Mouse (Mus musculus) embryonic facial prominence, embryonic 13.5 days (tissue): Measurements from ENCODE around the gene Nrk. TPM values are rescaled to one million over a fixed set of nuclear protein-coding genes. Genes with fewer than 3 reads are reported as not detected.

Experiments
- ATAC-seq: fragments of 200-750 bp; cut with Nextera tagmentation; 2 replicates; pipeline ENCODE4 v1.8.0; 2017; ENCODE audit warnings: low read depth; ENCODE audit not compliant: insufficient number of reproducible peaks, insufficient read depth, low FRiP score, low TSS enrichment
- H3K27ac ChIP-seq: fragments of 300-500 bp; sonication (generic); 2 replicates; pipeline ENCODE4 v1.5.1; 2015; ENCODE audit warnings: moderate library complexity, mild to moderate bottlenecking, inconsistent platforms
- H3K27me3 ChIP-seq: fragments of 300-500 bp; sonication (generic); 2 replicates; pipeline ENCODE4 v1.6.1; 2015; ENCODE audit warnings: mild to moderate bottlenecking, inconsistent platforms
- H3K36me3 ChIP-seq: fragments of 300-500 bp; sonication (generic); 2 replicates; pipeline ENCODE4 v1.6.1; 2015; ENCODE audit warnings: mild to moderate bottlenecking, inconsistent platforms
- H3K4me1 ChIP-seq: fragments of 300-500 bp; sonication (generic); 2 replicates; pipeline ENCODE4 v1.6.1; 2015; ENCODE audit warnings: inconsistent platforms
- H3K4me2 ChIP-seq: fragments of 300-500 bp; sonication (generic); 2 replicates; pipeline ENCODE4 v1.6.1; 2015; ENCODE audit warnings: moderate library complexity, mild to moderate bottlenecking, inconsistent platforms
- H3K4me3 ChIP-seq: fragments of 300-500 bp; sonication (generic); 2 replicates; pipeline ENCODE4 v1.5.1; 2015; ENCODE audit warnings: mild to moderate bottlenecking, inconsistent platforms
- H3K9ac ChIP-seq: fragments of 300-500 bp; sonication (generic); 2 replicates; pipeline ENCODE4 v1.6.1; 2015; ENCODE audit warnings: mild to moderate bottlenecking, inconsistent platforms
- H3K9me3 ChIP-seq: fragments of 300-500 bp; sonication (generic); 2 replicates; pipeline ENCODE4 v1.6.1; 2016; ENCODE audit warnings: inconsistent platforms
- WGBS: fragments of 180-500 bp; shearing (Covaris S2); methylation state at CpG from one replicate; pipeline ENCODE4 v1.1.7; 2015; ENCODE audit warnings: mixed read lengths; 5-methylcytosine and 5-hydroxymethylcytosine counted together
- polyA plus RNA-seq: library from polyadenylated mRNA; unstranded; fragments of >200 nt; fragmentation: Nextera tagmentation; extraction: Ambion mirVana; gene quantifications from 2 replicates; pipeline ENCODE4 v1.2.1, GENCODE M21; 2015

Gene Nrk
- polyA plus RNA-seq, 1 experiment from 2014 or later = 18.5 TPM

- no peak for ATAC-seq
- Histone ChIP-seq H3K9ac (no peak overlapping the region), H3K27ac (no peak overlapping the region), H3K4me2 (no peak overlapping the region), H3K4me1 (no peaks in the 10 kb centered on the region), H3K4me3 (no peak overlapping the region), H3K36me3 (no peaks in the 10 kb centered on the region), H3K27me3 (peaks cover 9% of the 10 kb centered on the region), H3K9me3 (no peaks in the 10 kb centered on the region)
- 49% methylated on average over 6 of the region's 6 CpGs for WGBS
Observed at GRCm38 (mm10) chrX:139027909-139028308, 113.7 kb downstream of the Nrk start.

GRCm38 (mm10) chrX:139037666-139038065 lies 123.4 kb downstream of the Nrk start:
- no peaks in the 10 kb centered on the region for H3K4me1 ChIP-seq
- no peak overlapping the region for H3K27ac ChIP-seq
- no peak overlapping the region for H3K9ac ChIP-seq
- H3K9me3 ChIP-seq = no peaks in the 10 kb centered on the region
- no peak overlapping the region for H3K4me2 ChIP-seq
- H3K36me3 ChIP-seq = no peaks in the 10 kb centered on the region
- WGBS = 76% methylated on average over 1 of the region's 1 CpGs
- no peak for ATAC-seq
- H3K27me3 ChIP-seq = peaks cover 9% of the 10 kb centered on the region; the same call in 1 of the 2 replicates
- H3K4me3 ChIP-seq = no peak overlapping the region

GRCm38 (mm10) chrX:139039314-139039713 lies 125.1 kb downstream of the Nrk start:
- Histone ChIP-seq H3K9ac (no peak overlapping the region), H3K27ac (no peak overlapping the region), H3K9me3 (no peaks in the 10 kb centered on the region), H3K36me3 (no peaks in the 10 kb centered on the region), H3K4me3 (no peak overlapping the region), H3K4me2 (no peak overlapping the region), H3K27me3 (0 out of 2 replicates have a peak, but pooled peaks cover 5% of the 10 kb centered on the region), H3K4me1 (no peaks in the 10 kb centered on the region)
- no peak for ATAC-seq
- WGBS = 72% methylated on average over 2 of the region's 2 CpGs

- whole genome bisulfite sequencing = 78% methylated on average over 1 of the region's 1 CpGs
- Histone ChIP-seq H3K36me3 (no peaks in the 10 kb centered on the region), H3K4me2 (no peak overlapping the region), H3K27ac (no peak overlapping the region), H3K27me3 (0 out of 2 replicates have a peak, but pooled peaks cover 5% of the 10 kb centered on the region), H3K4me3 (no peak overlapping the region), H3K4me1 (no peaks in the 10 kb centered on the region), H3K9me3 (no peaks in the 10 kb centered on the region), H3K9ac (no peak overlapping the region)
- ATAC-seq = no peak
Observed at GRCm38 (mm10) chrX:139041148-139041547, 126.9 kb downstream of the Nrk start.

- no peaks in the 10 kb centered on the region for H3K36me3 ChIP-seq
- peaks cover 5% of the 10 kb centered on the region; the same call in 1 of the 2 replicates for H3K27me3 ChIP-seq
- no peak overlapping the region for H3K9ac ChIP-seq
- H3K27ac ChIP-seq = no peak overlapping the region
- H3K4me2 ChIP-seq = no peak overlapping the region
- H3K9me3 ChIP-seq = no peaks in the 10 kb centered on the region
- no peaks in the 10 kb centered on the region for H3K4me1 ChIP-seq
- 82% methylated on average over 1 of the region's 1 CpGs for WGBS
- no peak for ATAC-seq
- H3K4me3 ChIP-seq = no peak overlapping the region
Observed at GRCm38 (mm10) chrX:139051976-139052375, 137.7 kb downstream of the Nrk start.

GRCm38 (mm10) chrX:139053149-139053548 lies 138.9 kb downstream of the Nrk start:
- Histone ChIP-seq H3K9ac (no peak overlapping the region), H3K9me3 (no peaks in the 10 kb centered on the region), H3K4me2 (no peak overlapping the region), H3K27ac (no peak overlapping the region), H3K4me3 (no peak overlapping the region), H3K4me1 (no peaks in the 10 kb centered on the region), H3K36me3 (no peaks in the 10 kb centered on the region), H3K27me3 (peaks cover 5% of the 10 kb centered on the region; the same call in 1 of the 2 replicates)
- ATAC-seq = no peak
- WGBS = 64% methylated on average over 1 of the region's 1 CpGs

Other genes with a start within 250 kb of the Nrk start
- 0.14 TPM in 1 of 2 replicates, not detected in the other for gene Serpina7, start 170.8 kb downstream of the Nrk start, polyA plus RNA-seq
- gene 4930513O06Rik, start 171.8 kb downstream of the Nrk start, polyA plus RNA-seq = not detected in 2 replicates